Mouse (Mus musculus): ENCODE measurements around the gene Irx2. TPM values are rescaled to one million over a fixed set of nuclear protein-coding genes. Genes with fewer than 3 reads are reported as not detected.

Irx2 gene
- polyA plus RNA-seq (2015; fragmentation: Nextera tagmentation; extraction: Ambion mirVana): 1.8 TPM in 1 of 2 replicates, not detected in the other

GRCm38 (mm10) chr13:72628462-72628916, at the start of gene Irx2:
TSS of gene Irx2 (plus strand) at chr13:72628820.

